Mouse (Mus musculus): ENCODE measurements around the gene Sdf2l1. TPM values are rescaled to one million over a fixed set of nuclear protein-coding genes. Genes with fewer than 3 reads are reported as not detected.

Gene Sdf2l1
- polyA plus RNA-seq, 1 experiment from 2014 or later: 43.3 TPM

GRCm38 (mm10) chr16:17102630-17103220 is 29.5 kb downstream of the Sdf2l1 start:
- Histone ChIP-seq H3K4me3 (ENCODE audit: low read depth, low read length) (no peak overlapping the region), H3K27me3 (ENCODE audit: control insufficient read depth, insufficient read depth, low read depth, low read length) (no peaks in the 10 kb centered on the region), H3K9ac (ENCODE audit: low read depth, low read length) (no peak overlapping the region), H3K27ac (ENCODE audit: low read length) (no peak overlapping the region), H3K9me3 (replicated peaks; ENCODE audit: control insufficient read depth, low read length) (no peaks in the 10 kb centered on the region), H3K36me3 (ENCODE audit: control insufficient read depth, insufficient read depth) (peaks cover 30% of the 10 kb centered on the region), H3K4me1 (ENCODE audit: control insufficient read depth, low read depth, low read length) (no peaks in the 10 kb centered on the region), H3K4me2 (ENCODE audit: low read depth, low read length) (no peak overlapping the region)
- 78% methylated on average over 7 of the region's 7 CpGs for WGBS (ENCODE audit: insufficient replicate concordance)
- ATAC-seq (ENCODE audit: low read depth): no peak

- Histone ChIP-seq H3K9ac (ENCODE audit: low read depth, low read length) (no peak overlapping the region), H3K27ac (ENCODE audit: low read length) (no peak overlapping the region), H3K4me2 (ENCODE audit: low read depth, low read length) (no peak overlapping the region), H3K27me3 (ENCODE audit: control insufficient read depth, insufficient read depth, low read depth, low read length) (no peaks in the 10 kb centered on the region), H3K36me3 (ENCODE audit: control insufficient read depth, insufficient read depth) (peaks cover 41% of the 10 kb centered on the region), H3K4me3 (ENCODE audit: low read depth, low read length) (no peak overlapping the region), H3K4me1 (ENCODE audit: control insufficient read depth, low read depth, low read length) (no peaks in the 10 kb centered on the region; the same call in 1 of the 2 replicates), H3K9me3 (replicated peaks; ENCODE audit: control insufficient read depth, low read length) (no peaks in the 10 kb centered on the region)
- 77% methylated on average over 3 of the region's 3 CpGs for WGBS (ENCODE audit: insufficient replicate concordance)
- ATAC-seq (ENCODE audit: low read depth): no peak
These were observed 35.2 kb downstream of the Sdf2l1 start for GRCm38 (mm10) chr16:17096938-17097337.

GRCm38 (mm10) chr16:17088346-17088745 is 43.8 kb downstream of the Sdf2l1 start:
- WGBS (ENCODE audit: insufficient replicate concordance): 66% methylated on average over 3 of the region's 3 CpGs
- Histone ChIP-seq H3K4me1 (ENCODE audit: control insufficient read depth, low read depth, low read length) (no peaks in the 10 kb centered on the region), H3K9ac (ENCODE audit: low read depth, low read length) (no peak overlapping the region), H3K4me2 (ENCODE audit: low read depth, low read length) (no peak overlapping the region), H3K27me3 (ENCODE audit: control insufficient read depth, insufficient read depth, low read depth, low read length) (no peaks in the 10 kb centered on the region), H3K4me3 (ENCODE audit: low read depth, low read length) (no peak overlapping the region), H3K36me3 (ENCODE audit: control insufficient read depth, insufficient read depth) (peaks cover 30% of the 10 kb centered on the region), H3K9me3 (replicated peaks; ENCODE audit: control insufficient read depth, low read length) (no peaks in the 10 kb centered on the region), H3K27ac (ENCODE audit: low read length) (no peak overlapping the region)
- ATAC-seq (ENCODE audit: low read depth): no peak

GRCm38 (mm10) chr16:17086669-17087193 is 45.5 kb downstream of the Sdf2l1 start:
- 85% methylated on average over 13 of the region's 13 CpGs for WGBS (ENCODE audit: insufficient replicate concordance)
- Histone ChIP-seq H3K4me3 (ENCODE audit: low read depth, low read length) (no peak overlapping the region), H3K27me3 (ENCODE audit: control insufficient read depth, insufficient read depth, low read depth, low read length) (no peaks in the 10 kb centered on the region), H3K4me1 (ENCODE audit: control insufficient read depth, low read depth, low read length) (no peaks in the 10 kb centered on the region), H3K36me3 (ENCODE audit: control insufficient read depth, insufficient read depth) (peaks cover 27% of the 10 kb centered on the region), H3K9ac (ENCODE audit: low read depth, low read length) (no peak overlapping the region), H3K9me3 (replicated peaks; ENCODE audit: control insufficient read depth, low read length) (no peaks in the 10 kb centered on the region), H3K27ac (ENCODE audit: low read length) (no peak overlapping the region), H3K4me2 (ENCODE audit: low read depth, low read length) (no peak overlapping the region)
- ATAC-seq (ENCODE audit: low read depth): no peak

GRCm38 (mm10) chr16:17086241-17086640 is 45.9 kb downstream of the Sdf2l1 start:
- Histone ChIP-seq H3K27ac (ENCODE audit: low read length) (no peak overlapping the region), H3K4me3 (ENCODE audit: low read depth, low read length) (no peak overlapping the region), H3K36me3 (ENCODE audit: control insufficient read depth, insufficient read depth) (peaks cover 26% of the 10 kb centered on the region), H3K27me3 (ENCODE audit: control insufficient read depth, insufficient read depth, low read depth, low read length) (no peaks in the 10 kb centered on the region), H3K9me3 (replicated peaks; ENCODE audit: control insufficient read depth, low read length) (no peaks in the 10 kb centered on the region), H3K9ac (ENCODE audit: low read depth, low read length) (no peak overlapping the region), H3K4me1 (ENCODE audit: control insufficient read depth, low read depth, low read length) (no peaks in the 10 kb centered on the region), H3K4me2 (ENCODE audit: low read depth, low read length) (no peak overlapping the region)
- ATAC-seq (ENCODE audit: low read depth): no peak
- 76% methylated on average over 3 of the region's 3 CpGs for WGBS (ENCODE audit: insufficient replicate concordance)

- Histone ChIP-seq H3K36me3 (ENCODE audit: control insufficient read depth, insufficient read depth) (peaks cover 20% of the 10 kb centered on the region), H3K9ac (ENCODE audit: low read depth, low read length) (no peak overlapping the region), H3K27me3 (ENCODE audit: control insufficient read depth, insufficient read depth, low read depth, low read length) (no peaks in the 10 kb centered on the region), H3K4me3 (ENCODE audit: low read depth, low read length) (no peak overlapping the region), H3K4me1 (ENCODE audit: control insufficient read depth, low read depth, low read length) (no peaks in the 10 kb centered on the region), H3K4me2 (ENCODE audit: low read depth, low read length) (no peak overlapping the region), H3K9me3 (replicated peaks; ENCODE audit: control insufficient read depth, low read length) (no peaks in the 10 kb centered on the region), H3K27ac (ENCODE audit: low read length) (no peak overlapping the region)
- no peak for ATAC-seq (ENCODE audit: low read depth)
- WGBS (ENCODE audit: insufficient replicate concordance): 77% methylated on average over 4 of the region's 4 CpGs
These were observed 46.5 kb downstream of the Sdf2l1 start for GRCm38 (mm10) chr16:17085636-17086035.

- Histone ChIP-seq H3K4me3 (ENCODE audit: low read depth, low read length) (no peak overlapping the region), H3K27ac (ENCODE audit: low read length) (no peak overlapping the region), H3K9ac (ENCODE audit: low read depth, low read length) (no peak overlapping the region), H3K9me3 (replicated peaks; ENCODE audit: control insufficient read depth, low read length) (no peaks in the 10 kb centered on the region), H3K27me3 (ENCODE audit: control insufficient read depth, insufficient read depth, low read depth, low read length) (no peaks in the 10 kb centered on the region), H3K4me2 (ENCODE audit: low read depth, low read length) (no peak overlapping the region), H3K4me1 (ENCODE audit: control insufficient read depth, low read depth, low read length) (no peaks in the 10 kb centered on the region), H3K36me3 (ENCODE audit: control insufficient read depth, insufficient read depth) (peaks cover 3% of the 10 kb centered on the region)
- no peak for ATAC-seq (ENCODE audit: low read depth)
- WGBS (ENCODE audit: insufficient replicate concordance): 72% methylated on average over 6 of the region's 6 CpGs
These were observed 49.9 kb downstream of the Sdf2l1 start for GRCm38 (mm10) chr16:17082121-17082792.

MicroRNAs encoded within 50 kb of the gene (microRNA counts, 519-probe panel; counts per million panel counts)
- microRNA mmu-miR-130b (3,003 counts per million, percentile 83 among the panel's probes with 10 or more counts), microRNA mmu-miR-301b (1,937 counts per million, percentile 24 among the panel's probes with 10 or more counts)

Small RNA genes lying within 50 kb of the gene (microRNA-seq; reads per million reads assigned to microRNA genes)
- gene Mir130b (5,170 reads per million, percentile 89 among the genes with 10 or more reads in this experiment), gene Mir301b (53.9 reads per million, percentile 47 among the genes with 10 or more reads in this experiment)

Other genes starting within 250 kb of the Sdf2l1 start
- 7.5 and 8.1 TPM in 2 replicates for gene Ppm1f, start 235.9 kb downstream of the Sdf2l1 start, polyA plus RNA-seq (2015; fragmentation: Nextera tagmentation; extraction: Ambion mirVana)
- gene Mapk1, start 149.0 kb downstream of the Sdf2l1 start, polyA plus RNA-seq (2015; fragmentation: Nextera tagmentation; extraction: Ambion mirVana): 72.0 and 74.9 TPM in 2 replicates
- 0.68 and 0.93 TPM in 2 replicates for gene Ypel1, start 62.7 kb downstream of the Sdf2l1 start, polyA plus RNA-seq (2015; fragmentation: Nextera tagmentation; extraction: Ambion mirVana)
- 52.5 and 55.9 TPM in 2 replicates for gene Ppil2, start 21.1 kb downstream of the Sdf2l1 start, polyA plus RNA-seq (2015; fragmentation: Nextera tagmentation; extraction: Ambion mirVana)
- 13.1 and 14.8 TPM in 2 replicates for gene 2610318N02Rik, start 7.2 kb downstream of the Sdf2l1 start, polyA plus RNA-seq (2015; fragmentation: Nextera tagmentation; extraction: Ambion mirVana)
- 5.3 and 5.6 TPM in 2 replicates for gene Ydjc, start 12.2 kb upstream of the Sdf2l1 start, polyA plus RNA-seq (2015; fragmentation: Nextera tagmentation; extraction: Ambion mirVana)
- 0.14 and 0.45 TPM in 2 replicates for gene Ccdc116, start 14.8 kb upstream of the Sdf2l1 start, polyA plus RNA-seq (2015; fragmentation: Nextera tagmentation; extraction: Ambion mirVana)
- gene Ube2l3, start 70.3 kb upstream of the Sdf2l1 start, polyA plus RNA-seq (2015; fragmentation: Nextera tagmentation; extraction: Ambion mirVana): 164 and 179 TPM in 2 replicates
- gene Rimbp3, start 76.2 kb upstream of the Sdf2l1 start, polyA plus RNA-seq (2015; fragmentation: Nextera tagmentation; extraction: Ambion mirVana): 0.04 and 0.05 TPM in 2 replicates
- gene Hic2, start 101.2 kb upstream of the Sdf2l1 start, polyA plus RNA-seq (2015; fragmentation: Nextera tagmentation; extraction: Ambion mirVana): 3.0 and 3.4 TPM in 2 replicates
- 2.9 and 4.0 TPM in 2 replicates for gene Tmem191c, start 143.7 kb upstream of the Sdf2l1 start, polyA plus RNA-seq (2015; fragmentation: Nextera tagmentation; extraction: Ambion mirVana)
- 242 and 251 TPM in 2 replicates for gene Serpind1, start 199.0 kb upstream of the Sdf2l1 start, polyA plus RNA-seq (2015; fragmentation: Nextera tagmentation; extraction: Ambion mirVana)

All from liver, embryonic 16.5 days (tissue).